19 mouse cellular contexts compared by ENCODE assay signal in the genomic region with DNA sequence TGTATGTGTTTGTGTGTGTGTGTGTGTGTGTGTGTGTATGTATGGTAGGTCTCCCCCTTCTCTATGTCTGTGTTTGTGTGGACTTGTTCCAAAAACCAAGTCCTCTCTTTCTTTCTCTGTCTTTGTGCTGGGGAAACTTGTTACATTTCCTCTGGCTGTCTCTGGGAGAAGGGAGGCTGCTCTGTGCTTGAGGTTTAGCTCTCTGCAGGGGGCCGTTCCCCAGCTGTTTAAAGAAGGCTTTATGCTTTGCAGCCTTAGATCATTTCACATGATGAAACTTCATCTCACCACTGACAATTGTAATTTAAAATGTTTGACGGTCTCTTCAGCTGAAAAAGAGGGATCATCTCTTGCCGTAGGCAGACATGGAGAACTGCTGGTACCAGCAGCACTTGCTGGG.
DNase-seq lines count a peak whose midpoint lies in the region; ATAC-seq lines count a peak whose summit lies in the region.
"Had no signal": no experiment of that assay in that cellular context is flagged by ENCODE, and none has a peak within 500 bp of the region (broad histone marks: within the 10 kb centered on the region; RNA-seq: fewer than 3 reads in every experiment).

No protein-coding gene starts in this region.

- intact Hi-C loops in left cerebral cortex, postnatal 25 days (cut with DNase I), result no loop called here

- peak; percentile 50 for DNase-seq in embryonic facial prominence, embryonic 14.5 days (ENCODE audit: low spot score)
- no peak for DNase-seq in embryonic facial prominence, embryonic 10.5 days (ENCODE audit: low spot score)
- DNase-seq in NIH3T3 (ENCODE audit: low read depth), result peak; percentile 73
- no peak for DNase-seq in midbrain, embryonic 14.5 days
- DNase-seq in liver, embryonic 11.5 days (ENCODE audit: low spot score), result no peak
- no peak for DNase-seq in left cerebral cortex, postnatal 25 days (ENCODE audit: low spot score in 2 of 2)
- DNase-seq: adrenal gland, postnatal 14 days; B cell, adult 2 months; cerebellum, adult 18-20 months; cerebellum, adult 9-11 months; cerebellum, postnatal 36 days; gastrocnemius, postnatal 14 days; heart, postnatal 36 days had no signal

- no peak overlapping the region for H3K9ac ChIP-seq in embryonic facial prominence, embryonic 14.5 days (ENCODE audit: low read depth, low read length)
- no peak overlapping the region for H3K9ac ChIP-seq in hindbrain, embryonic 13.5 days
- H3K9ac ChIP-seq in hindbrain, embryonic 12.5 days, result no peak overlapping the region
- no peak overlapping the region for H3K9ac ChIP-seq in midbrain, embryonic 14.5 days (replicated peaks; ENCODE audit: low read length)
- no peak overlapping the region for H3K9ac ChIP-seq in liver, embryonic 11.5 days (ENCODE audit: low read depth, low read length)
- H3K9ac ChIP-seq: heart, embryonic 12.5 days had no signal

- no peaks in the 10 kb centered on the region for H3K4me1 ChIP-seq in embryonic facial prominence, embryonic 14.5 days (ENCODE audit: control insufficient read depth, insufficient read depth, low read length)
- H3K4me1 ChIP-seq in embryonic facial prominence, embryonic 10.5 days, result no peaks in the 10 kb centered on the region
- H3K4me1 ChIP-seq in hindbrain, embryonic 13.5 days (replicated peaks), result peaks cover 34% of the 10 kb centered on the region
- peaks cover 6% of the 10 kb centered on the region; the same call in 1 of the 2 replicates for H3K4me1 ChIP-seq in hindbrain, embryonic 12.5 days
- H3K4me1 ChIP-seq in midbrain, embryonic 14.5 days (ENCODE audit: control insufficient read depth, insufficient read depth, low read length), result peaks cover 22% of the 10 kb centered on the region
- H3K4me1 ChIP-seq in liver, embryonic 11.5 days (replicated peaks; ENCODE audit: control insufficient read depth, insufficient read depth, low read length), result no peaks in the 10 kb centered on the region
- H3K4me1 ChIP-seq: heart, embryonic 12.5 days had no signal

- H3K4me2 ChIP-seq in embryonic facial prominence, embryonic 14.5 days (ENCODE audit: low read depth, low read length), result no peak overlapping the region
- no peak overlapping the region for H3K4me2 ChIP-seq in hindbrain, embryonic 13.5 days
- no peak overlapping the region for H3K4me2 ChIP-seq in hindbrain, embryonic 12.5 days (replicated peaks)
- no peak overlapping the region for H3K4me2 ChIP-seq in midbrain, embryonic 14.5 days (ENCODE audit: low read length)
- no peak overlapping the region for H3K4me2 ChIP-seq in liver, embryonic 11.5 days
- H3K4me2 ChIP-seq: heart, embryonic 12.5 days had no signal

- H3K36me3 ChIP-seq in embryonic facial prominence, embryonic 14.5 days (ENCODE audit: control insufficient read depth, insufficient read depth, low read length), result no peaks in the 10 kb centered on the region
- H3K36me3 ChIP-seq in embryonic facial prominence, embryonic 10.5 days (replicated peaks), result no peaks in the 10 kb centered on the region
- H3K36me3 ChIP-seq in hindbrain, embryonic 13.5 days, result no peaks in the 10 kb centered on the region
- H3K36me3 ChIP-seq in hindbrain, embryonic 12.5 days, result no peaks in the 10 kb centered on the region
- H3K36me3 ChIP-seq in midbrain, embryonic 14.5 days (ENCODE audit: control insufficient read depth, insufficient read depth, low read length), result no peaks in the 10 kb centered on the region
- no peaks in the 10 kb centered on the region for H3K36me3 ChIP-seq in liver, embryonic 11.5 days (ENCODE audit: control insufficient read depth, insufficient read depth, low read length)
- H3K36me3 ChIP-seq: G1E; heart, embryonic 12.5 days had no signal

- H3K27ac ChIP-seq in embryonic facial prominence, embryonic 14.5 days (replicated peaks; ENCODE audit: low read depth, low read length), result no peak overlapping the region
- H3K27ac ChIP-seq in embryonic facial prominence, embryonic 10.5 days (replicated peaks), result no peak overlapping the region
- peak overlapping the region; percentile 35; the same call in 1 of the 2 replicates for H3K27ac ChIP-seq in hindbrain, embryonic 13.5 days
- no peak overlapping the region for H3K27ac ChIP-seq in hindbrain, embryonic 12.5 days
- H3K27ac ChIP-seq in midbrain, embryonic 14.5 days (replicated peaks; ENCODE audit: low read depth, low read length), result 0 out of 2 replicates have a peak overlapping the region, but pooled peaks have one; percentile 9
- no peak overlapping the region for H3K27ac ChIP-seq in liver, embryonic 11.5 days (ENCODE audit: low read depth, low read length)
- H3K27ac ChIP-seq: hindbrain, postnatal 0 days had no signal

- H3K9me3 ChIP-seq in embryonic facial prominence, embryonic 14.5 days (ENCODE audit: control insufficient read depth, low read length), result no peaks in the 10 kb centered on the region
- no peaks in the 10 kb centered on the region for H3K9me3 ChIP-seq in embryonic facial prominence, embryonic 10.5 days
- no peaks in the 10 kb centered on the region for H3K9me3 ChIP-seq in hindbrain, embryonic 13.5 days
- no peaks in the 10 kb centered on the region for H3K9me3 ChIP-seq in hindbrain, embryonic 12.5 days (replicated peaks)
- no peaks in the 10 kb centered on the region for H3K9me3 ChIP-seq in midbrain, embryonic 14.5 days (ENCODE audit: control insufficient read depth, low read length)
- H3K9me3 ChIP-seq in liver, embryonic 11.5 days (ENCODE audit: control insufficient read depth, low read length), result no peaks in the 10 kb centered on the region
- H3K9me3 ChIP-seq: G1E; heart, embryonic 12.5 days had no signal

- no peak for ATAC-seq in embryonic facial prominence, embryonic 14.5 days (ENCODE audit: low read depth)
- ATAC-seq in hindbrain, embryonic 13.5 days (ENCODE audit: low FRiP score), result no peak
- ATAC-seq in hindbrain, embryonic 12.5 days (ENCODE audit: low FRiP score), result no peak
- no peak for ATAC-seq in midbrain, embryonic 14.5 days (ENCODE audit: low FRiP score, low TSS enrichment)
- no peak for ATAC-seq in liver, embryonic 11.5 days (replicated peaks; ENCODE audit: low FRiP score)
- ATAC-seq: CD4-positive, CD25-positive, alpha-beta regulatory T cell, adult 4 months; hindbrain, postnatal 0 days had no signal

- 22% methylated on average over 3 of the region's 3 CpGs for WGBS in embryonic facial prominence, embryonic 14.5 days
- WGBS in embryonic facial prominence, embryonic 10.5 days, result 59% methylated on average over 3 of the region's 3 CpGs
- 60% methylated on average over 3 of the region's 3 CpGs for WGBS in hindbrain, embryonic 13.5 days
- 59% methylated on average over 3 of the region's 3 CpGs for WGBS in hindbrain, embryonic 12.5 days
- WGBS in midbrain, embryonic 14.5 days, result 36% methylated on average over 3 of the region's 3 CpGs
- WGBS in liver, embryonic 11.5 days, result 69% methylated on average over 3 of the region's 3 CpGs

- no peak overlapping the region for H3K4me3 ChIP-seq in embryonic facial prominence, embryonic 14.5 days (ENCODE audit: low read depth, low read length)
- H3K4me3 ChIP-seq in embryonic facial prominence, embryonic 10.5 days, result no peak overlapping the region
- H3K4me3 ChIP-seq in hindbrain, embryonic 13.5 days, result no peak overlapping the region
- H3K4me3 ChIP-seq in hindbrain, embryonic 12.5 days, result no peak overlapping the region
- H3K4me3 ChIP-seq in midbrain, embryonic 14.5 days (replicated peaks; ENCODE audit: low read depth, low read length), result no peak overlapping the region
- H3K4me3 ChIP-seq in liver, embryonic 11.5 days (ENCODE audit: low read depth, low read length), result no peak overlapping the region
- H3K4me3 ChIP-seq: heart, embryonic 12.5 days had no signal

- no peaks in the 10 kb centered on the region for H3K27me3 ChIP-seq in embryonic facial prominence, embryonic 14.5 days (replicated peaks; ENCODE audit: control insufficient read depth, insufficient read depth, low read length)
- no peaks in the 10 kb centered on the region for H3K27me3 ChIP-seq in embryonic facial prominence, embryonic 10.5 days (replicated peaks; ENCODE audit: low read depth, poor library complexity, severe bottlenecking)
- H3K27me3 ChIP-seq in hindbrain, embryonic 13.5 days, result no peaks in the 10 kb centered on the region
- H3K27me3 ChIP-seq in hindbrain, embryonic 12.5 days, result no peaks in the 10 kb centered on the region
- H3K27me3 ChIP-seq in midbrain, embryonic 14.5 days (ENCODE audit: control insufficient read depth, insufficient read depth, low read length), result no peaks in the 10 kb centered on the region
- no peaks in the 10 kb centered on the region for H3K27me3 ChIP-seq in liver, embryonic 11.5 days (replicated peaks; ENCODE audit: control insufficient read depth, insufficient read depth, low read length)
- H3K27me3 ChIP-seq: heart, embryonic 12.5 days had no signal

Comparison
In these comparisons a context has a peak if more than half of its experiments do, and no peak if none do; other contexts are left out.
1. DNase-seq: peak in embryonic facial prominence, embryonic 14.5 days (single experiment) and NIH3T3 (single experiment); none in embryonic facial prominence, embryonic 10.5 days (single experiment), midbrain, embryonic 14.5 days (single experiment), liver, embryonic 11.5 days (single experiment) and left cerebral cortex, postnatal 25 days (0 of 2).
2. H3K27ac ChIP-seq: peak in hindbrain, embryonic 13.5 days (single experiment) and midbrain, embryonic 14.5 days (single experiment); none in embryonic facial prominence, embryonic 14.5 days (single experiment), embryonic facial prominence, embryonic 10.5 days (single experiment), hindbrain, embryonic 12.5 days (single experiment) and liver, embryonic 11.5 days (single experiment).